Mouse (Mus musculus) midbrain, embryonic 13.5 days (tissue): ENCODE data around the gene Mapk10. TPM values are rescaled to one million over a fixed set of nuclear protein-coding genes. Genes with fewer than 3 reads are reported as not detected.

Experiments used
- ATAC-seq: fragments of 200-750 bp; cut with Nextera tagmentation; 2 replicates; pipeline ENCODE4 v1.8.0; 2017; ENCODE audit warnings: mild to moderate bottlenecking, moderate TSS enrichment, moderate library complexity
- H3K27ac ChIP-seq: fragments of 300-500 bp; sonication (generic); 2 replicates; pipeline ENCODE4 v1.5.1; 2015; ENCODE audit warnings: inconsistent platforms, mild to moderate bottlenecking, moderate library complexity
- H3K27me3 ChIP-seq: fragments of 300-500 bp; sonication (generic); 2 replicates; pipeline ENCODE4 v1.6.1; 2015; ENCODE audit warnings: mild to moderate bottlenecking, inconsistent platforms
- H3K36me3 ChIP-seq: fragments of 300-500 bp; sonication (generic); 2 replicates; pipeline ENCODE4 v1.6.1; 2015; ENCODE audit warnings: mild to moderate bottlenecking, inconsistent platforms
- H3K4me1 ChIP-seq: fragments of 300-500 bp; sonication (generic); replicated peaks from 2 replicates; pipeline ENCODE4 v1.6.1; 2015; ENCODE audit warnings: inconsistent platforms
- H3K4me2 ChIP-seq: fragments of 300-500 bp; sonication (generic); replicated peaks from 2 replicates; pipeline ENCODE4 v1.6.1; 2015; ENCODE audit warnings: moderate library complexity, mild to moderate bottlenecking, inconsistent platforms
- H3K4me3 ChIP-seq: fragments of 300-500 bp; sonication (generic); replicated peaks from 2 replicates; pipeline ENCODE4 v1.5.1; 2015; ENCODE audit warnings: mild to moderate bottlenecking, inconsistent platforms
- H3K9ac ChIP-seq: fragments of 300-500 bp; sonication (generic); replicated peaks from 2 replicates; pipeline ENCODE4 v1.6.1; 2015; ENCODE audit warnings: mild to moderate bottlenecking, inconsistent platforms
- H3K9me3 ChIP-seq: fragments of 300-500 bp; sonication (generic); 2 replicates; pipeline ENCODE4 v1.6.1; 2016; ENCODE audit warnings: mild to moderate bottlenecking, inconsistent platforms
- WGBS: fragments of 180-500 bp; shearing (Covaris S2); methylation state at CpG from one replicate; pipeline ENCODE4 v1.1.7; 2015; 5-methylcytosine and 5-hydroxymethylcytosine counted together
- polyA plus RNA-seq: library from polyadenylated mRNA; unstranded; fragments of >200 nt; fragmentation: Nextera tagmentation; extraction: Ambion mirVana; gene quantifications from 2 replicates; pipeline ENCODE4 v1.2.1, GENCODE M21; 2015

Gene Mapk10
- polyA plus RNA-seq, 1 experiment from 2014 or later: 104 TPM

DNA sequence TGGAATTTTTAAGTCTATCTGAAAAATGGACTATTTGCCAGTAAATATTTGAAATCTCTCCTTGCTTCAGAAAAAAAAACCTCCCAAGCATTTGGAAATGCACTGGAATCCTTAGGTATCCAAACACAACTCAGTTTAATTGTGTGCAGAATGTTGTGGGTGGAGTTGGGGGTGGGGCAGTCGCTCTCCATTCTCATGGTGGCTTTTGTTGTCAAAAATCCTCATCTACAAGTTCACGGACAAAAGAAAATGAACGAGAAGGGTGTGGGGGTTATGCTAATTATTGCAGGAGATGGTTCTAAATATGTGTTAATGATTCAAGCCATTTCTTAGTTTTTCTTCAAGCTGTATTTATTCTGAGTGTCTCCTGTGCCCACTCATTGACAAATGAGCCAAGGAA is 49.6 kb downstream of the Mapk10 start:
- Histone ChIP-seq H3K9me3 (no peaks in the 10 kb centered on the region), H3K27me3 (no peaks in the 10 kb centered on the region), H3K4me2 (peak overlapping the region; percentile 18; the same call in 1 of the 2 replicates), H3K4me1 (peaks cover 33% of the 10 kb centered on the region), H3K9ac (no peak overlapping the region), H3K36me3 (no peaks in the 10 kb centered on the region), H3K4me3 (no peak overlapping the region), H3K27ac (peak overlapping the region; percentile 92)
- no peak for ATAC-seq
- 5% methylated on average over 3 of the region's 3 CpGs for WGBS

DNA sequence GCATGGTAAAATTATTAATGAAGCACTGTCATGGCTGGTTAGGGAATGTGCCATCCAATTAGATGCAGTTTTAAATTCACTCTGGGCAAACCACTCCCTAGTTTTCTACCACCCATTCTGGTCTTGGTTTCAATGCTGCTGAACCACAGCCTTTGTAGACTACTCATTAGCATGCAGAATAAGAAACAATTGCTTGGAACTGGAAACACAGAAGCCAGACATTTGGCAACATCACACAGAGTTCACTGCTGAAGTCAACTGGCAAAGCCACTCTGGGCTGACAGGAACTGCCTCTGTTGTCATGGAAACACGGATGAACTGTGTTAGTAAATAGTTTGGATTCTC is 50.0 kb downstream of the Mapk10 start:
- Histone ChIP-seq H3K9ac (no peak overlapping the region), H3K27ac (peak overlapping the region; percentile 92), H3K4me2 (peak overlapping the region; percentile 18), H3K36me3 (no peaks in the 10 kb centered on the region), H3K9me3 (no peaks in the 10 kb centered on the region), H3K27me3 (no peaks in the 10 kb centered on the region), H3K4me1 (peaks cover 33% of the 10 kb centered on the region), H3K4me3 (no peak overlapping the region)
- WGBS: 0% methylated on average over 1 of the region's 1 CpGs
- peak; percentile 90 for ATAC-seq

DNA sequence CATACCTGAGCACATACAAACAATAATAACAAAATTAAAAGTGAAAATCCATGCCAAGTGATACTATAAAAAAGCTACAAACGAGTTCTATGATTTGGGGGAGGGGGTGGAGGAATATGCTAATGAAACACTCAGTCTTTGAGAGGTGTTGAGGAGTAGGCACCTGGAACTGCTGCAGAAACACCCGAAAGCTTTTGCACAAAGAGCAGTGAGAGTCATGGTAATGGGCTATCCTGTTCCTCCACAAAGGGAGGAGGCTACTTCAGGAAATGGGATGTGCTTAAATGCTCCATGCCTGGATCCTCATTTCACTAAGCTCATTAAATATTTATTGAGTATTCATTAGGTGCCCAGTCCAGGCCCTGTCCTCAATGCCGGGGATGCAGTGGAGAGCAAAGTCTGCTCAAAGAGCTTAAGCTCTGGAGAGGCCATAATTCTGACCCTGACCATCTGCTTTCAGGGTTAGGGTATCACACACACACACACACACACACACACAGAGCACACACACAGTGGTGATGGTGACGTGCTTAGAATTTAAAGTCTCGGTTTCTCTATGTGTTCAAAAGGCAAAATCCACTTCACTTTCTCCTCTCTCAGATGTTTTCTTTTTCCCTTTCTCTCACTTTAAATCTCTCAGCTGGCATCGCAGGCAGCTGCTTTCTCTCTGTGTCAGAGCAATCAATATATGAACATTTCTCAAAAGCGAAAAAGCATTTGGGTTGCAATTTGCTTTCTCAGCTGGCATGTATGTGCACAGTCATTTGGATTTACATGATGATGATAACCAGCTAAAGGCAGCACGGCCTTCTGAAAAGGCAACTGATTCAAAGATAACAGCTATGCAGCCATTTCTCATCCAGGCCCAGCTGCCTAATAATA is 50.6 kb downstream of the Mapk10 start:
- Histone ChIP-seq H3K27me3 (no peaks in the 10 kb centered on the region), H3K9me3 (no peaks in the 10 kb centered on the region), H3K4me2 (peak overlapping the region; percentile 18), H3K9ac (no peak overlapping the region), H3K4me1 (peaks cover 33% of the 10 kb centered on the region), H3K4me3 (no peak overlapping the region), H3K27ac (peak overlapping the region; percentile 92), H3K36me3 (no peaks in the 10 kb centered on the region)
- 23% methylated on average over 8 of the region's 8 CpGs for WGBS
- peak; percentile 92 for ATAC-seq

DNA sequence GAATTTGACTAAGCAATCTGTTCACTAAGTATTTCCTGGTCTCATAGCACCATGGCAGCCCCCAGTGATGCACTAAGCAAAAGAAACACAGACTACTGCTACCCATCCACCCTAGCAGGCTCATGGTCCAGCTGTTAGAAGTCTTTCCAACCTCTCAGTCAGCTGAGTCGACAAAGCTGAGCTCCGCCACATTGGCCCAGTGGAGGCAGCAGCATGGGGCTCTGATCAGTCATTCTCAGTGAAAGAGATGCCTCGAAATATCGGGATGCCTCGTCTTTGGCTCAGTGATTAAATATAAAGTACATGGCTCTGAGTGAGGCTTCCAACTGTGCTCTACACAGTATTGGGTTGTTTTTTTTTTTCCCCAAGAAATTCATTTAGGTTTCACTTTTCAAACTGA is 70.2 kb downstream of the Mapk10 start:
- H3K4me2 ChIP-seq: no peak overlapping the region
- no peak for ATAC-seq
- no peak overlapping the region for H3K9ac ChIP-seq
- peaks cover 5% of the 10 kb centered on the region; the same call in 1 of the 2 replicates for H3K4me1 ChIP-seq
- H3K9me3 ChIP-seq: no peaks in the 10 kb centered on the region
- no peaks in the 10 kb centered on the region for H3K27me3 ChIP-seq
- H3K4me3 ChIP-seq: no peak overlapping the region
- H3K27ac ChIP-seq: no peak overlapping the region
- no peaks in the 10 kb centered on the region for H3K36me3 ChIP-seq
- WGBS: 58% methylated on average over 5 of the region's 5 CpGs

DNA sequence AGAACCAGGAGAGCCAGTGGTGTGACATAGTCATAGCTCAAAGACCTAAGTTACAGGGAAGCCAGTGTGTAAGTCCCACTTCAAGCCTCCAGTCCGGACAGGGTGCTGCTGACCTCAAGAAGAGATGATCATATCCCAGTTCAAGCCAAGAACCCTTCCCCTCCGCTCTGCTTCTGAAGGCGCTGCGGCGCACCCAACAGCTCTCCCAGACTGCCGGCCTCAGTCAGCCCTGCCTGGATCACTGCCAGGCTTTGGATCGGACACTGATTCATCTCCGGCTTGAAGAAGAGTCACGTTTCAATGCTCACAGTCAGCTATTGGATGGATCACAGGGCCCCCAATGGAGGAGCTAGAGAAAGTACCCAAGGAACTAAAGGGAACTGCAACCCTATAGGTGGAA is 76.3 kb downstream of the Mapk10 start:
- Histone ChIP-seq H3K4me2 (no peak overlapping the region), H3K4me1 (peaks cover 5% of the 10 kb centered on the region; the same call in 1 of the 2 replicates), H3K27ac (no peak overlapping the region), H3K36me3 (no peaks in the 10 kb centered on the region), H3K9me3 (no peaks in the 10 kb centered on the region), H3K4me3 (no peak overlapping the region), H3K9ac (no peak overlapping the region), H3K27me3 (no peaks in the 10 kb centered on the region)
- ATAC-seq: no peak
- WGBS: 85% methylated on average over 9 of the region's 9 CpGs

DNA sequence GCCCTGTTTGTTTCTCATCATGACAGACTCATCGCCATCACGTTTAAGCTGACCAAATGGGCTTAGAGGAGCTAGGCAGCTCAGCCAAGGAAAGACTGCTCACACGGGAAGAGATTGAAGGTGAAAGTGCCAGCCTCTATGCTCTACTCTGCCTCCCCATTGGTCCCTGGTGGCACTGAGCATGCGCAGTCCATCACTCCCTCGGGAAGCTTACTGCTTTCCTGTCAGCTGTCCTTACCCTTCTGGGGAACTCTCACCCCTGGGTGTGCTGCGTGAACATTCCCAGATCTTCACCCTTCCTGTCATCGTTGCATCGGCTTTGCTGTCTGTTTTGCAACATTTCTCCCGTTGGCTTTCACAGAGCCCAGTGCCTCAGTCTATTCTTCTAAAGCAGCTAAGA is 77.5 kb downstream of the Mapk10 start:
- peaks cover 5% of the 10 kb centered on the region; the same call in 1 of the 2 replicates for H3K4me1 ChIP-seq
- H3K9ac ChIP-seq: no peak overlapping the region
- ATAC-seq: no peak
- no peak overlapping the region for H3K4me3 ChIP-seq
- H3K27ac ChIP-seq: no peak overlapping the region
- no peaks in the 10 kb centered on the region for H3K36me3 ChIP-seq
- 86% methylated on average over 9 of the region's 9 CpGs for WGBS
- no peaks in the 10 kb centered on the region for H3K9me3 ChIP-seq
- H3K4me2 ChIP-seq: no peak overlapping the region
- no peaks in the 10 kb centered on the region for H3K27me3 ChIP-seq

DNA sequence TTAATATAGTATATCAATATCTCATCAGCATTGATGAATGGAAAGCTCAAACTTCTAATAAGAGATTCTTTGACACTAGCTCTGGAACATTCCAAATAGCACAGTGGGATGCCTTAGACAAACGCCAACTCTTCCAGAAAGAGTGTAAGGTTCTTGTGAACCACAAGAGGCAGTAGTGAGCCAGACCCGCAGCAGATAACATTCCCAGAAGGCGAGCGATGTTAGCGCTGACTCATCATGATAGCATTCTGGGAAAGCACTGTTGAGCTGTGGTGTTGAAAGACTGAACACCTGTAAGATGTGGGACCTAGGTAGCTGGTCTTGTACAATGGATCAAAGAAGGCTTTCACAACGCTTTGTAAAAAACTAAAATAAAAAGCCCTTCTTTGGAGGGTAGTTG is 78.3 kb downstream of the Mapk10 start:
- Histone ChIP-seq H3K4me3 (no peak overlapping the region), H3K27me3 (no peaks in the 10 kb centered on the region), H3K27ac (no peak overlapping the region), H3K9me3 (no peaks in the 10 kb centered on the region), H3K4me2 (no peak overlapping the region), H3K36me3 (no peaks in the 10 kb centered on the region), H3K4me1 (peaks cover 5% of the 10 kb centered on the region; the same call in 1 of the 2 replicates), H3K9ac (no peak overlapping the region)
- no peak for ATAC-seq
- WGBS: 83% methylated on average over 6 of the region's 6 CpGs

DNA sequence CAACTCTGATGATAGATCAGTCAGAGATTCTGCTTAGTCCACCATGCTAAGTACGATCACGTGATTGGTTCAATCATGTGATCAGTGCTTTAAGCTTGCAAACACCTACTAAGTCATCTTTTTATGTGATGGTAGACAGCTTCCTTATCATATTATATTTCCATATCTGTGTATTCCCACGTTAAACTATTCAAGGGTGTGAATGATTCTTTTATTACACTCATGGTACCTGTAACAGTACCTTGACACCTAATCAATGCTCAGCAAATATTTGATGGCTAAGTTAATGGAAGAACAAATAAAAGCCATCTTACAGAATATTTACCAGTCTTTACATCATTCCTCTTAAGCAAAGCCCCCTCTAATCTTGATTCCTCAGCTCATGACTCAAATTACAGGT is 91.5 kb downstream of the Mapk10 start:
- no peak for ATAC-seq
- Histone ChIP-seq H3K27ac (no peak overlapping the region), H3K36me3 (no peaks in the 10 kb centered on the region), H3K4me3 (no peak overlapping the region), H3K27me3 (no peaks in the 10 kb centered on the region), H3K4me1 (no peaks in the 10 kb centered on the region), H3K9me3 (no peaks in the 10 kb centered on the region), H3K4me2 (no peak overlapping the region), H3K9ac (no peak overlapping the region)
- WGBS: 92% methylated on average over 3 of the region's 3 CpGs

DNA sequence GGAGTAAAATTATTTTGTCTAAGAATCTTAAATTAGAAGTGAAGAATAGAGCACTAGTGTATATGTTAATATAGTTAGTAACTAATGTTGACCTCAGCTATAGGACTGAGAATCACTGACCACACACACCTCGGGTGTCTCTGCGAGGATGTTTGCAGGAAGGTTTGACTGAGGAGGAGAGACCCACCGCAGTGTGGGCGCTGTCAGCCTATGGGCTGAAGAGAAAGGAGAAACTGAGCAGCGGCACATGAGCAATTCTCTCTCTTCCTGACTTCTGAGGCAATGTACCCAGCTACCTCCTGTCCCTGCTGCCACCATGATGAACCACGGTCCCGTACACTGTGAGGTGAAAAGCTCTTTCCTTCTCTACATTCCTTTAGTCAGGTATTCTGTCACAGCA is 95.6 kb downstream of the Mapk10 start:
- H3K4me2 ChIP-seq: no peak overlapping the region
- H3K4me3 ChIP-seq: no peak overlapping the region
- H3K4me1 ChIP-seq: 0 out of 2 replicates have a peak, but pooled peaks cover 4% of the 10 kb centered on the region
- no peaks in the 10 kb centered on the region for H3K27me3 ChIP-seq
- WGBS: 94% methylated on average over 7 of the region's 7 CpGs
- ATAC-seq: no peak
- no peaks in the 10 kb centered on the region for H3K9me3 ChIP-seq
- H3K27ac ChIP-seq: no peak overlapping the region
- no peaks in the 10 kb centered on the region for H3K36me3 ChIP-seq
- H3K9ac ChIP-seq: no peak overlapping the region

DNA sequence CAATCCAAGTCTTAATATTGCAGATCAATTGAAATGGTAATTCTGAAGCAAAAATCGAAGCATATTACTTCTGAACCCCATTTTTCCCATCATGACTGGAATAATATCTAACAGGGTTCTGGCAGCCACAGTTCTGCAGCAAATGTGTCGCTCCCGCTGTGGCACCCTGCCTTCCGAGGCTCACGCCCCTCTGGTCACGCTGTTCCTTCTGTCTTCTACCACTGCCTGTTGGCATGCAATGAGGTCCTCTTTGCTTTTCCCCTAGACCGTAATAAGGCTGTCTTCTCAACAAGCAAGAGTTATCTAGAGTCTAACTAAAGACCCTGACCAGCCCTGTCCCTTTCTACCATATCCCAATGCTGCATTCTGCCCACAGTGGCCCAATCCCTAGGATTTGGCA is 98.7 kb downstream of the Mapk10 start:
- H3K4me3 ChIP-seq: no peak overlapping the region
- H3K4me1 ChIP-seq: 0 out of 2 replicates have a peak, but pooled peaks cover 4% of the 10 kb centered on the region
- no peak for ATAC-seq
- no peak overlapping the region for H3K4me2 ChIP-seq
- 92% methylated on average over 7 of the region's 7 CpGs for WGBS
- no peak overlapping the region; the same call in 1 of the 2 replicates for H3K27ac ChIP-seq
- 0 out of 2 replicates have a peak, but pooled peaks cover 5% of the 10 kb centered on the region for H3K36me3 ChIP-seq
- H3K9me3 ChIP-seq: no peaks in the 10 kb centered on the region
- no peaks in the 10 kb centered on the region for H3K27me3 ChIP-seq
- H3K9ac ChIP-seq: no peak overlapping the region

DNA sequence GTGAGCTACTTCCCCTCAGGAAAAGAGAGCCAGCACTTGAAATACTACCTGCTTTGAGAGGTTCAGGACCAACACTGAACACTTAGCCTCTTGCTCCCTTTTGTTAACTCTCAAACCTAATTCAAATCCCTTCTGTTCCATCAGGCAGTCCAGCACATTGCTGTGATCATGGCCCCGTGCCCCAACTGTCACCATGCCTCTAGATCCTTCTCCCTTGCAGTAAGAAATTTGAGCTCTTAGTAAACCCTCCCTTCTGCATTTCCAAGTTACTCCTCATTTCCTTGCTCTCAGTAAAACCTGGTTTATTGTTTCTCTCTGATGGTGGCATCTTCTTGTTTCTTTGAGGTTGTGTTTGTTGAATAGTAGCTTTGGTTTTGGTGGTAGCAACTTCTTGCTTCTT is 101.7 kb downstream of the Mapk10 start:
- Histone ChIP-seq H3K27me3 (no peaks in the 10 kb centered on the region), H3K9ac (no peak overlapping the region), H3K27ac (no peak overlapping the region), H3K4me3 (no peak overlapping the region), H3K36me3 (0 out of 2 replicates have a peak, but pooled peaks cover 8% of the 10 kb centered on the region), H3K9me3 (no peaks in the 10 kb centered on the region), H3K4me1 (0 out of 2 replicates have a peak, but pooled peaks cover 4% of the 10 kb centered on the region), H3K4me2 (no peak overlapping the region)
- ATAC-seq: no peak
- WGBS: 78% methylated on average over 1 of the region's 1 CpGs

DNA sequence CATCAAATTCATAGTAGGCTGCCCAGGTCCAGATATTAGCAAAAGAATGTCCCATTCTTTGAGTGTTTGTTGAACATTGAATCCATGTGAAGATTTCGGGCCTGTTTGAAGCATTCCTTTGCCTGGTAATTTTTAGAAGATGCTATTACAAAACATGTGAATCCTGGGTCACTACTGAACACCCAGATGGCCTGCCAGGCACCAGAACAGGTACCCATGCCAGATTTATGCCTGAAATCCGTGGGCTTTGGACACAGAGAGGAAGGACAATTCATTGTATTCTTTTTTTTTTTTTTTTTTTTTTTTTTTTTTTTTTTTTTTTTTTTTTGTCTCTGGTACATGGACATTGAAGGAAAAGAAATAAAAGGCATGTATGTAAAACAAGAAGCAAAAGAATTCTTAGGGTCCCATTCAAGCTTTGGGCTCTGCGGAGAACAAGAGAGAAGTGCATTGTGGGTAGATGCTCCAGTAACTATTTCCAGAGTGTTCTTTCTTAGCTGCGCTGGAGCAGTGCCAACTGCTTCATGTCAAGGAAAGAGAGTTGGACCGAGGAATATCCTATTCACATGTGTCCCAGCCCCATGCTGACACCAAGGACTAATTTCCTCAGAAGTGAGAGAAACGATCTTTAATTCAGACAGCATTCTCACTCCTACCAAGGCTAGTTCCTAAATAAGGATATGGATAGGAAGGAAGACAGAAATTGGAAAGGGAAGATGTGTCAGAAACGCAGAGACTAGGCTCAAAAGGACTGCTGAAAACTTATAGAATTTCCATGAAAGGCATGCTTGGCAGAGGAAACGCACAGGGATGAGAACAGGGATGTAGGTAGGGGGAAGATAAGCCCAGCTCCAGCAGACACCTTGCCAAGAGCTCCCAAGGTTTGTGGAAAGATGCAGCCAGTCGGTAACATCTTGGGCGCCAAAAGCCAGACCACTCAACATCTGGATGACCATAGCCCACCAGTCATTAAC is 105.4 kb downstream of the Mapk10 start:
- Histone ChIP-seq H3K27me3 (no peaks in the 10 kb centered on the region), H3K4me3 (no peak overlapping the region), H3K27ac (no peak overlapping the region), H3K36me3 (0 out of 2 replicates have a peak, but pooled peaks cover 8% of the 10 kb centered on the region), H3K9ac (no peak overlapping the region), H3K9me3 (no peaks in the 10 kb centered on the region), H3K4me1 (0 out of 2 replicates have a peak, but pooled peaks cover 2% of the 10 kb centered on the region), H3K4me2 (no peak overlapping the region)
- no peak for ATAC-seq
- WGBS: 84% methylated on average over 10 of the region's 10 CpGs
